Mouse (Mus musculus): Measurements from ENCODE around the gene Magi1.

DNA sequence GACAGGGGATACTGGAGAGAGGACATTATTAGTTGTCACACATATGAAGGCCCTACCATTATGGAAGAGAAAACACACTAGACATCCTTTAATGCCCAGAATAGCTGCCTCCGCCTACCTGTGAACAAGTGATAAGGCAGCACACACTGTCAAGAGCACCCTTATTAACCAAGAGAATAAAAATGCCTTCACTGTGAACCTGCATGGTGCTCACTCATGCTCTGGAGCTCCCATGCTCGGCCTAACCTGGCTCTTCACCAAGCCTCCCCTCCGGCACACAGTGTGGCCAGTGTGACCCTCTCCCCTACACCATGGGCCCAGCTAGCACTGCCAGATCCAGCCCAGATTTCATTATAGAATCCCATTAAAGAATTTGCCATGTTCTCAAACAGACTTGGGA lies 206.7 kb downstream of the Magi1 start:
- no peak for TF ChIP-seq CTCF (IDR thresholded peaks at IDR 0.05 in 2 of 3, conservative IDR thresholded peaks at IDR 0.05 in 1 of 3; ENCODE audit: control insufficient read depth in 1 of 3, insufficient read depth in 1 of 3, low read depth in 2 of 3, low read length in 3 of 3, poor library complexity in 1 of 3, severe bottlenecking in 1 of 3)
- TF ChIP-seq TBP (IDR thresholded peaks at IDR 0.05; ENCODE audit: low read depth, low read length), result no peak
- TF ChIP-seq E2F4 (IDR thresholded peaks at IDR 0.05; ENCODE audit: borderline replicate concordance, low read depth, low read length), result no peak
- no peak for TF ChIP-seq MYC (IDR thresholded peaks at IDR 0.05; ENCODE audit: low read depth, low read length)
- no peak for TF ChIP-seq SMC3 (IDR thresholded peaks at IDR 0.05; ENCODE audit: low read depth, low read length)
- no peak for TF ChIP-seq EP300 (IDR thresholded peaks at IDR 0.05; ENCODE audit: low read depth in 1 of 2, low read length in 2 of 2)
- TF ChIP-seq MXI1 (IDR thresholded peaks at IDR 0.05; ENCODE audit: low read depth, low read length), result no peak

All from MEL (cell line).